Mouse (Mus musculus) heart, embryonic 10.5 days (tissue): ENCODE measurements around the gene Mpst. TPM values are rescaled to one million over a fixed set of nuclear protein-coding genes. Genes with fewer than 3 reads are reported as not detected.

ENCODE experiments used
- DNase-seq: peaks from one replicate; pipeline ENCODE4 v3.0.0-alpha.2; 2017; ENCODE audit warnings: low spot score
- H3K27ac ChIP-seq: fragments of 300-500 bp; sonication (generic); 2 replicates; pipeline ENCODE4 v1.5.1; 2016; ENCODE audit warnings: mild to moderate bottlenecking
- H3K27me3 ChIP-seq: fragments of 300-500 bp; sonication (generic); 2 replicates; pipeline ENCODE4 v1.6.1; 2016; ENCODE audit warnings: mild to moderate bottlenecking; ENCODE audit not compliant: poor library complexity, insufficient read depth, severe bottlenecking
- H3K36me3 ChIP-seq: fragments of 300-500 bp; sonication (generic); 2 replicates; pipeline ENCODE4 v1.6.1; 2016; ENCODE audit warnings: mild to moderate bottlenecking, moderate library complexity
- H3K4me1 ChIP-seq: fragments of 300-500 bp; sonication (generic); 2 replicates; pipeline ENCODE4 v1.6.1; 2016; ENCODE audit warnings: mild to moderate bottlenecking
- H3K4me3 ChIP-seq: fragments of 300-500 bp; sonication (generic); 2 replicates; pipeline ENCODE4 v1.5.1; 2016; ENCODE audit warnings: mild to moderate bottlenecking, moderate library complexity
- H3K9me3 ChIP-seq: fragments of 300-500 bp; sonication (generic); 2 replicates; pipeline ENCODE4 v1.6.1; 2016; ENCODE audit warnings: mild to moderate bottlenecking, moderate library complexity
- WGBS: fragments of 180-500 bp; shearing (Covaris S2); methylation state at CpG from one replicate; pipeline ENCODE4 v1.1.7; 2016; 5-methylcytosine and 5-hydroxymethylcytosine counted together
- polyA plus RNA-seq: library from polyadenylated mRNA; unstranded; fragments of >200 nt; fragmentation: Nextera tagmentation; extraction: Ambion mirVana; gene quantifications from 2 replicates; pipeline ENCODE4 v1.2.1, GENCODE M21; 2016

Mpst gene
- polyA plus RNA-seq, result 0.75 and 1.4 TPM in 2 replicates

DNA sequence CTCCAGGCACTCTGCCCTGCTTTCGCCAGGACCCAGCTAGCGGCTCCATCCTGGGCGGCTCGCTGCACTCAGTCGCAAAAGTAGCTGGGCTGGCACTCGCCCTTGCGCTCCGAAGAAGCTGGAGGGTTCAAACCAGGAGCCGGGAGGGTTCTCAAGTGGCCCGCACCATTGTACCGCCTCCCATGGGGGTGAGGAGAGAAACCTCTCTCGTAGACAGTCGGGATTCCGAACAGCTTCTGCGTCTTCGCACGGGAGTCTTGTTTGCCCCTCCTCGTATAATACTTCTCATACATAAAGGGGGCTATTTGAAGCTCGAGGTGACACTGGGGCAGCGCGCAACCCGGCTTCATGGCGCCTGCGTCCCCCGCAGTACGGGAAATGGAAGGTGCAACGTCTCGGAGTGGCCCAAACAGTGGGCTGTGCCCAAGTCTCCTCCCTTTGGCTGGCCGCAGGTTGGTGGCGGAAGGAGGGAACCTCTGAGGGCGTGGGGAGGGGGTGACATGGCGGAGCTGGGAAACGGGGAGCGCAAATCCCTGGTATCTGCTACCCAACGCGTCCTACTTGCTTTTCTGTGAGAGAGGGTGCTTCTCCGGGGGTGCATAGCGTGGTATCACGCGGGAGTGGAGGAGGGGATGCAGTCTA is at the start of gene Mpst:
Gene Mpst, plus strand, starts transcription at position 124 of the 642 bp plus-strand sequence.
- peaks cover 49% of the 10 kb centered on the region for H3K27me3 ChIP-seq
- no peaks in the 10 kb centered on the region for H3K36me3 ChIP-seq
- peak; percentile 95 for DNase-seq
- under 1% methylated on average over 40 of the region's 40 CpGs for WGBS
- H3K4me1 ChIP-seq, result peaks cover 49% of the 10 kb centered on the region
- peak within 1 kb of the TSS; percentile 90 for H3K27ac ChIP-seq
- H3K4me3 ChIP-seq, result peak within 1 kb of the TSS; percentile 80
- H3K9me3 ChIP-seq, result no peaks in the 10 kb centered on the region

DNA sequence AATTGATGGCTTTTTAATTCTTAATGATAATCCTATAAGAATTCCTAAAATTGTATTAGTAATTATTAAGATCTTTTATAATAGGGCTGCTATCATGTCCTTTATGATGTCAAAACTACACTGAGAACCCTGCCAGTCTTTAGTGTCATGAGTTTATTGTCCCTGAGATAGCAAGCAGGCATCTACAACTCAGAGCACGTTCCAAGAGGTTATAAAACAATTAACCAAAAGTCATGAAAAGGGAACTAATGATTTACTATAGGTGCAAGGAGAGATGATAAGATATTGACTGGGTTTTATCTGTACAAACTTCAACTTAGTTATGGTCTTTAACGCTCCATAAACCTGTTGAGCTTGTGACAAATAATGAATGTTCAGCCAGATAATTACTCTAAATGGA is 40.3 kb upstream of the Mpst start:
- Histone ChIP-seq H3K36me3 (no peaks in the 10 kb centered on the region), H3K27me3 (peaks cover 38% of the 10 kb centered on the region), H3K4me3 (no peak overlapping the region), H3K4me1 (no peaks in the 10 kb centered on the region), H3K27ac (no peak overlapping the region), H3K9me3 (0 out of 2 replicates have a peak, but pooled peaks cover 3% of the 10 kb centered on the region)
- WGBS, result 78% methylated on average over 2 of the region's 2 CpGs
- DNase-seq, result no peak

DNA sequence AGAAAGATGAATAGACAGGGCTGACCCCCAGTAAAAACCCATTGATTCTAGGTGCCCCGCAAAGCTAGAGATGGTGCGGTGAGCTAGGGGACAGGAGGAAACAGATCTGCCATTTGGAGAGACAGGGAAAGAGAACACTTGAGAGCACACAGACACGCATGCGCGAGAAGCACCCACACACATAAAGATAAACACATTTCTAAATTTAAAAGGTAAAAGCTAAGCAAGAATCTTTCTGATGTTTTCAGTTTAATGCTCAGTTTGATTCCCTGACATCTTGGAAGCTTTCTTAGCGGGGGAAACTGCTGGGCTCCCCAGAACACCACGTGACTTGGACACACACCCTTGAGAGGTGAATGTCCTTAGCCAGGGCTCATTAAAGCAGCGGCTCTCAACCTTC is 39.3 kb upstream of the Mpst start:
- WGBS, result 79% methylated on average over 8 of the region's 8 CpGs
- H3K27me3 ChIP-seq, result peaks cover 38% of the 10 kb centered on the region
- no peak for DNase-seq

DNA sequence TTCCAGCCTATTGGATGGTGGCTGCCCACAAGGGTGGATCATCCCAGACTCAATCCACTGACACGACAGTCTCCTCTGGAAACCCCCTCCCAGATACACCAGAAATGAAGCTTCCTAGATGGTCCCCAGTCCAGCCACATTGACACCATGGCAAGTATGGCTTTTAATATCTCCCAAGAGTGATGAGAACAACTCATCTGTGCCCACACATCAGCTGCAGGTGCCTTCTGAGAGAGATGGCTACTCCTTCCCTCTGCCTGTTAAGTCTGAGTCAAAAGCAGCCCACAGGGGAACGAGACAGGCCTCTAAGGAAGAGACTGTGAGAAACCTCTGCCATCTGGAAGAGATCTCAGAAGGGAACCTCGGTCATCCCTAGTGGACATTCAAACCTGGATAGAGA is 38.4 kb upstream of the Mpst start:
- 71% methylated on average over 3 of the region's 3 CpGs for WGBS

More for the DNA sequence above, 39.3 kb upstream of the Mpst start:
- H3K36me3 ChIP-seq, result no peaks in the 10 kb centered on the region
- H3K4me3 ChIP-seq, result no peak overlapping the region
- H3K4me1 ChIP-seq, result no peaks in the 10 kb centered on the region
- H3K9me3 ChIP-seq, result 0 out of 2 replicates have a peak, but pooled peaks cover 3% of the 10 kb centered on the region
- no peak overlapping the region for H3K27ac ChIP-seq

DNA sequence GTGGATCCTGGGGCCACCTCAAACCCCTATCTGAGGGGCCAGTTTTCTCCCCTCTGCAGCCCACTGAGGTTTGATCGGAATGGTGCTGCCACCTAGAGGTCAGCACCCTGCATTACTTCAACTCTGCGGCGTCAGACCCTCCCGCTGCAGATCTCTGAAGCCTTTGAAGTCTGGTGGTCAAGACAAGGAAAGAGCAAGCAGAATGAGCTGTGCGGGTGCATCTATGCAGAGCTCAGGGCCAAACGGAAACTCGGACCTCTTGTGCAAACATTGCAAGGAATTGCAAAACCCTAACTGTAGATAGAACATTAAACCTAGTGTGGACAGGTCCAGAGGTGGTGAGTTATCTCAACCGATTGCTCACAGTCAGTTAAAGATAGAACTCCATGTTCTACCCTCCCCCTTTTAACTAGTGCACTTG is 37.3 kb upstream of the Mpst start:
- no peak for DNase-seq
- WGBS, result 8% methylated on average over 8 of the region's 8 CpGs

More for the DNA sequence above, 38.4 kb upstream of the Mpst start:
- H3K4me3 ChIP-seq, result no peak overlapping the region
- H3K27me3 ChIP-seq, result peaks cover 38% of the 10 kb centered on the region
- no peaks in the 10 kb centered on the region for H3K36me3 ChIP-seq
- no peak overlapping the region for H3K27ac ChIP-seq
- no peak for DNase-seq
- no peaks in the 10 kb centered on the region for H3K9me3 ChIP-seq
- H3K4me1 ChIP-seq, result no peaks in the 10 kb centered on the region

DNA sequence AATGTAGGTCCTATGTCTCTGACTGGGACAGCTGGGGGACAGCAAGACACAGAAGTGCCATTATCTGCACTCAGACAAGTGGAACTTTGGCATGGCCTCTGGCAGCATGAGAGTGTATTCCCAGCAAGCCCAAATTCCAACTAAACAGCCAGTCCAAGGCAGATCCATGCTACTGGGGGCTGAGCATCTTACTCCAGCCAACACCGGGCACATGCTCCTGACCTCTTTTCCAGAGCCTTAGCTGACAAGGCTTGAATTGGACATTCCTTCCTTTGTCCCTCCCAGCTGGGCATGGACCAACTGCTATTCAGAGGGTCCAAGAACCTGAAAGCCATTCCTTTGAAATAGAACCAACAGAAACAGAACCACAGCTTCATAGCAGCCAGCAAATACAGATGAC is 36.6 kb upstream of the Mpst start:
- 76% methylated on average over 1 of the region's 1 CpGs for WGBS
- DNase-seq, result no peak
- Histone ChIP-seq H3K36me3 (no peaks in the 10 kb centered on the region), H3K27me3 (peaks cover 38% of the 10 kb centered on the region), H3K9me3 (no peaks in the 10 kb centered on the region), H3K4me3 (no peak overlapping the region), H3K4me1 (no peaks in the 10 kb centered on the region), H3K27ac (no peak overlapping the region)

More for the DNA sequence above, 37.3 kb upstream of the Mpst start:
- Histone ChIP-seq H3K4me1 (no peaks in the 10 kb centered on the region), H3K9me3 (no peaks in the 10 kb centered on the region), H3K27me3 (peaks cover 38% of the 10 kb centered on the region), H3K27ac (no peak overlapping the region), H3K4me3 (no peak overlapping the region), H3K36me3 (no peaks in the 10 kb centered on the region)

DNA sequence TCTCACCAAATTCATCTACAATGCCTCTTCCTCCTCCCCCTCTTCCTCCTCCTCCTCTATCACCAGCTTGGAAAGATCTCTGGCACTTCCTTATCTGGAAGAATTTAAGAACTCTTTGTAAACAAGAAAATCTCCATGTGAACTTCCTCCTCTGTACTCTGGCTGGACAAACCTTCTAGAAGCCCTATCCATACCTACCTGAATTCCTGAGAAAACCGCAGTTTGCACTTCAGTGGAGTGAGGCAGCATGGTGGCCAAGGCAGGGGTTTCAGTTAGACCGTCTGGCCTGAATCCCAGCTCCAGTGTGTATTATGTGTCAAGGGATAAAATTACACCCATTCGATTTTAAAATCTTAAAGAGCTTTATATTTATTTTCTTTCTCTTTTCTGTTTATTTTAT is 33.4 kb upstream of the Mpst start:
- Histone ChIP-seq H3K9me3 (no peaks in the 10 kb centered on the region), H3K27me3 (peaks cover 21% of the 10 kb centered on the region), H3K4me3 (no peak overlapping the region), H3K27ac (no peak overlapping the region), H3K4me1 (no peaks in the 10 kb centered on the region), H3K36me3 (no peaks in the 10 kb centered on the region)
- 67% methylated on average over 3 of the region's 3 CpGs for WGBS
- DNase-seq, result no peak

DNA sequence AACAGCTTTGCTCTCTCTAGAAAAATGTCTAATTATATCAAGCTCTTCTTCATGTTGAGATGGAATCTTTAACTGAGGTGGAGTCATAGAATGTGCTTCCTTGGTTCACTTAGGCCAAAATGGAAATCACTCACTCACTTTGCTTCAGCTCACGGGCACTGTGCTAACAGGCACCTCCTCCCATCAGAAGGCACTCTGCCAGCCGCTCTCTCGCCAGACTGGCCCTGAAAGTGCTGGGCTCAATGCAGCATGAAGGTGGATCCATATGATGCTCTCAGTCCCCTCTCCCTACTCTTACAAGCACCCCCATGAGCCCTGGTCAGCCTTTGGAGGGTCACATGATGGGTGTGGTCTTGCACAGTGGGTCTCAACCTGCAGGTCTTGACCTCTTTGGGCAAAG is 32.0 kb upstream of the Mpst start:
- WGBS, result 75% methylated on average over 3 of the region's 3 CpGs
- DNase-seq, result no peak
- H3K27ac ChIP-seq, result no peak overlapping the region
- H3K9me3 ChIP-seq, result no peaks in the 10 kb centered on the region
- H3K36me3 ChIP-seq, result no peaks in the 10 kb centered on the region
- no peaks in the 10 kb centered on the region for H3K4me1 ChIP-seq
- no peak overlapping the region for H3K4me3 ChIP-seq
- peaks cover 12% of the 10 kb centered on the region; the same call in 1 of the 2 replicates for H3K27me3 ChIP-seq

DNA sequence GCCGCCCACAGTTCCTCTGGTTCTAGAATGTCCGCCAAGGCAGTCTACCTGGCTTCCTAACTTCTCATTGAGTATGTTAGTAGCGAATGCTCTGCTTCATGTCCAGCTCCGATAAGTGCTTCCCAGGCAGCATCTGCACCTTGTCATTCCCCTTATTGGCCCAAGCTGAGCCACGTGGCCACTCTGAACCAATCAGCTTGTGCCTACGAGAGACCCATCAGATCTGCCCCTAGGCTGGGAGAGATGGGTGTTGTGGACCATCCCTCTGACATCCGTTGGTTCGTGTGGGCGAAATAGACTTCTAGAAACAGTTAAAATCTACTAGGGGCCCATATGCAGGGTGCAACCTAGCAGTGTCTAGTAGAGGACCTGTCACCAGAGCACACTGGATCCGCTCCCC is 28.4 kb upstream of the Mpst start:
- Histone ChIP-seq H3K9me3 (no peaks in the 10 kb centered on the region), H3K36me3 (no peaks in the 10 kb centered on the region), H3K4me3 (no peak overlapping the region), H3K27me3 (no peaks in the 10 kb centered on the region), H3K4me1 (no peaks in the 10 kb centered on the region), H3K27ac (no peak overlapping the region)
- 77% methylated on average over 10 of the region's 10 CpGs for WGBS
- DNase-seq, result no peak

DNA sequence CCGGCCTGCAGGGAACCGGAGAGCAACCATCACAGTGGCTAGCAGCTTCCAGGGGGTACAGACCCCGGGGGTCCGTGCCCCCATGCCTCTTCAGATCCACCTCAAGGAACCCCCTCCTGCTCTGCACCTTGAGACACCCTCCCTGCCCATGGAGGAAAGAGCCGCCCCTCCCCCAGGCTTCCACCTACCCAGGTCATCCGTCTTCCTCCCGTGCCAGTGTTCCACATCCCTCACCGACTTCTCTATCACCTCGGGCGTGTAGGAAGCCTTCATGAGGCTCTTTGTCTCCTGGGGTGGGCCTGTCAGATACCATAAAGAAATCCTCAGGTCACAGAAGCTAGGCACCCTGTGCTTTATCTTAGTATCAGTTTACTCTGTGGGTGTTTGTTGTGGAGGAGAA is 27.7 kb upstream of the Mpst start:
- no peaks in the 10 kb centered on the region for H3K27me3 ChIP-seq
- H3K27ac ChIP-seq, result no peak overlapping the region
- H3K36me3 ChIP-seq, result no peaks in the 10 kb centered on the region
- 77% methylated on average over 10 of the region's 10 CpGs for WGBS
- H3K4me3 ChIP-seq, result no peak overlapping the region
- H3K4me1 ChIP-seq, result no peaks in the 10 kb centered on the region
- H3K9me3 ChIP-seq, result no peaks in the 10 kb centered on the region
- DNase-seq, result no peak

DNA sequence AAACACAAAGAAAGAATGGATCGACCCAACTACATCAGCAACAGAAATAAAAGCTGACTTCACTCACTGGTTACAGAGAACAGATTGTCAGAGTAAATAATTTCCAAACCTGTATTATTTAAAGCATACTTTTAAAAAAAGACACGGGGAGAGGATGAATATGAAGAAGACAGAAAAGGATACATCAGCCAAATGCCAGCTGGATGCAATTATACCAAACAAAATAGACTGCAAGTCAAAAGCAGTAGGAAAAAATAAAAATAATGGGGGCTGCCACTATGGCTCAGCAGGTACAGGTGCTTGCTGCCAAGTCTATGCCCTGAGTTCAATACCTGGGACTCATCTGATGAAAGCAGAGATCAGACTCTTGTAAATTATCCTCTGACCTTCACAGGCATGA is 26.0 kb upstream of the Mpst start:
- Histone ChIP-seq H3K27ac (no peak overlapping the region), H3K27me3 (peaks cover 3% of the 10 kb centered on the region; the same call in 1 of the 2 replicates), H3K4me1 (no peaks in the 10 kb centered on the region), H3K9me3 (no peaks in the 10 kb centered on the region), H3K4me3 (no peak overlapping the region), H3K36me3 (no peaks in the 10 kb centered on the region)
- DNase-seq, result no peak
- whole genome bisulfite sequencing, result 67% methylated on average over 2 of the region's 2 CpGs

DNA sequence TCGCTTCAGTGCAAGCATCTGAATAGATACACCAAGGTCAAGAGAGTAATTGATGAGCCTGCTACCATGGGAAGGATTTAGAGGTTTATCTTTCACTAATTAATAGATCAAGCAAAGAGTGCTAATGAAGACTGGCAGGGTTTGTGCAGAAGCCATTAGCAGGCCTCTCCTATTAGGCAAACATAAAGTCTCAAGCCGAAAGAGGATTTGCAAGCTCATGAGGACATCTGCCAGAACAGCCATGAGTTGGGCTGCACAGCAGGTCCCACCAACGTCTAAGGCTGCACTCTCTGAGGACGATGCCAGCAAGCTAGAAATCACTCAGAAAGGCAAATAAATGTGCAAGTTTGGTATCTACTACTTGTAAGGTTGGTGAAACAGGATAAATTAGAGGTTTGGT is 25.5 kb upstream of the Mpst start:
- Histone ChIP-seq H3K9me3 (no peaks in the 10 kb centered on the region), H3K36me3 (no peaks in the 10 kb centered on the region), H3K27ac (no peak overlapping the region), H3K4me1 (no peaks in the 10 kb centered on the region), H3K27me3 (peaks cover 3% of the 10 kb centered on the region; the same call in 1 of the 2 replicates), H3K4me3 (no peak overlapping the region)
- no peak for DNase-seq
- 65% methylated on average over 4 of the region's 4 CpGs for WGBS

DNA sequence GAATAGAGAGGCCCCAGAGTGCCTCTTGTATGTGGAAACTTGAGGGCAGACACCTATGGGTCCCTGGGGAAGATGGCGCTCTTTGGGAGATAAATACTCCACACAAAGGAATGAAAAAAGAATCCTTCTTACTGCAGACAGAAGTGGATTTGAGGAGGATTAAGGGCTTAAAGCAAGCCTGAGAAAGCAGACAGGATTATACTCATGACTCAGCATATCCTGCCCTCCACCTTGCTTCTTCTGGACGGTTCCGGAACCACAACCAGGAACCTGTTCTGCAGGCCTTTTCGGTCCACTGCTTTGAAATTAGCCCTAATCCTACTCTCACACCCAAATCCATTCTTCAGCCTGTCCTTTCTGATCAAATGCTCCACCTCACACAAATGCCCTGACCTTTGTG is 24.1 kb upstream of the Mpst start:
- 90% methylated on average over 4 of the region's 4 CpGs for WGBS
- Histone ChIP-seq H3K27me3 (peaks cover 3% of the 10 kb centered on the region; the same call in 1 of the 2 replicates), H3K27ac (no peak overlapping the region), H3K4me3 (no peak overlapping the region), H3K9me3 (no peaks in the 10 kb centered on the region), H3K36me3 (no peaks in the 10 kb centered on the region), H3K4me1 (no peaks in the 10 kb centered on the region)
- DNase-seq, result no peak
